Mouse (Mus musculus) hindbrain, postnatal 0 days (tissue): ENCODE data around the gene Prss35. TPM values are rescaled to one million over a fixed set of nuclear protein-coding genes. Genes with fewer than 3 reads are reported as not detected.
A peak's percentile ranks its signal among the peaks of the same experiment; 100 is the strongest.

Experiments
- ATAC-seq: fragments of 200-750 bp; cut with Nextera tagmentation; 2 replicates; pipeline ENCODE4 v1.8.0; 2017; ENCODE audit warnings: mild to moderate bottlenecking, moderate TSS enrichment, moderate library complexity
- DNase-seq: peaks from one replicate; pipeline ENCODE4 v3.0.0-alpha.2; 2015; ENCODE audit warnings: low spot score
- H3K27ac ChIP-seq: fragments of 300-500 bp; sonication (generic); 2 replicates; pipeline ENCODE4 v1.5.1; 2014; ENCODE audit warnings: mild to moderate bottlenecking
- H3K27me3 ChIP-seq: fragments of 300-500 bp; sonication (generic); 2 replicates; pipeline ENCODE4 v1.6.1; 2014; ENCODE audit warnings: low read length, mixed read lengths; ENCODE audit not compliant: insufficient read depth
- H3K36me3 ChIP-seq: fragments of 300-500 bp; sonication (generic); 2 replicates; pipeline ENCODE4 v1.6.1; 2014; ENCODE audit warnings: low read length, mixed read lengths; ENCODE audit not compliant: insufficient read depth
- H3K4me1 ChIP-seq: fragments of 300-500 bp; sonication (generic); 2 replicates; pipeline ENCODE4 v1.6.1; 2014; ENCODE audit warnings: antibody characterized with exemption, low read length, mixed read lengths; ENCODE audit not compliant: insufficient read depth
- H3K4me2 ChIP-seq: fragments of 300-500 bp; sonication (generic); 2 replicates; pipeline ENCODE4 v1.6.1; 2014; ENCODE audit warnings: low read depth, mild to moderate bottlenecking, low read length, moderate library complexity, mixed read lengths
- H3K4me3 ChIP-seq: fragments of 300-500 bp; sonication (generic); 2 replicates; pipeline ENCODE4 v1.5.1; 2014; ENCODE audit warnings: low read length
- H3K9ac ChIP-seq: fragments of 300-500 bp; sonication (generic); replicated peaks from 2 replicates; pipeline ENCODE4 v1.6.1; 2014; ENCODE audit warnings: mild to moderate bottlenecking, low read length, moderate library complexity, mixed read lengths
- H3K9me3 ChIP-seq: fragments of 300-500 bp; sonication (generic); 2 replicates; pipeline ENCODE4 v1.6.1; 2016; ENCODE audit warnings: low read length, mixed read lengths
- CTCF ChIP-seq: IDR thresholded peaks from 2 replicates; pipeline ENCODE4 v1.5.1; 2016; ENCODE audit warnings: antibody characterized with exemption, control low read depth, low read depth
- WGBS: fragments of 180-500 bp; shearing (Covaris S2); extraction: QIAGEN DNeasy Blood & Tissue Kit; methylation state at CpG from one replicate; pipeline ENCODE4 v1.1.7; 2014; 5-methylcytosine and 5-hydroxymethylcytosine counted together
- polyA plus RNA-seq: library from polyadenylated mRNA; unstranded; fragments of >200 nt; fragmentation: Nextera tagmentation; extraction: Ambion mirVana; gene quantifications from 2 replicates; pipeline ENCODE4 v1.2.1, GENCODE M21; 2015
- total RNA-seq: library from RNA; depleted of rRNA; stranded (reverse); fragments of >200 nt; gene quantifications from 2 replicates; pipeline ENCODE4 v1.2.3, GENCODE M21; 2014; rRNA removed

Prss35 gene
- total and polyA plus RNA-seq, 2 experiments from 2014 or later, result 5.0 to 9.6 TPM

- H3K4me1 ChIP-seq, result no peaks in the 10 kb centered on the region
- peaks cover 11% of the 10 kb centered on the region; the same call in 1 of the 2 replicates for H3K36me3 ChIP-seq
- no peaks in the 10 kb centered on the region for H3K9me3 ChIP-seq
- H3K4me3 ChIP-seq, result no peak overlapping the region
- H3K9ac ChIP-seq, result no peak overlapping the region
- DNase-seq, result no peak
- ATAC-seq, result no peak
- TF ChIP-seq CTCF, result no peak
- H3K4me2 ChIP-seq, result no peak overlapping the region
- 85% methylated on average over 7 of the region's 7 CpGs for WGBS
- H3K27ac ChIP-seq, result no peak overlapping the region
- no peaks in the 10 kb centered on the region for H3K27me3 ChIP-seq
Observed at GRCm38 (mm10) chr9:86791927-86792326, 48.5 kb downstream of the Prss35 start.

DNA sequence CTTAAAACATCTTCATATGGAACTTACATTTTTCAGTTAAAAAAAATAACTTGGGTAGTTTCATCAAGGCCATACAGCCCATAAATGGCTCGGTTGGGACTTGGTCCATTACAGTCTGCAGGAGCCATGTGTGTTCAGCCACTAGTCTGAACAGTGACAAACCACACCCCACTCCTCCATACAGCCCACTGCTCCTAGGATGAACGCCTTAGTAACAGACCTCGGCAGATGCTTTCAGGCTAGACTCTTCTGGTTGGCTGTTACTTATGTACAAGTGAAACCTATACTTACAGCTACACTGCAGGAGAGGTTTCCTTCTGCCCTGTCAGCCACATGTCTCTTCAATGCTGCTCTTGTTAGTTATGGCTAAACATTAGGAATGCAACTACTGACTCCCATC is 51.8 kb downstream of the Prss35 start:
- ATAC-seq (no peak), DNase-seq (no peak)
- 66% methylated on average over 3 of the region's 3 CpGs for WGBS
- Histone ChIP-seq H3K27me3 (no peaks in the 10 kb centered on the region), H3K9ac (no peak overlapping the region), H3K4me3 (no peak overlapping the region), H3K27ac (no peak overlapping the region), H3K4me2 (no peak overlapping the region), H3K4me1 (no peaks in the 10 kb centered on the region), H3K36me3 (peaks cover 14% of the 10 kb centered on the region; the same call in 1 of the 2 replicates), H3K9me3 (no peaks in the 10 kb centered on the region)
- TF ChIP-seq CTCF, result no peak

DNA sequence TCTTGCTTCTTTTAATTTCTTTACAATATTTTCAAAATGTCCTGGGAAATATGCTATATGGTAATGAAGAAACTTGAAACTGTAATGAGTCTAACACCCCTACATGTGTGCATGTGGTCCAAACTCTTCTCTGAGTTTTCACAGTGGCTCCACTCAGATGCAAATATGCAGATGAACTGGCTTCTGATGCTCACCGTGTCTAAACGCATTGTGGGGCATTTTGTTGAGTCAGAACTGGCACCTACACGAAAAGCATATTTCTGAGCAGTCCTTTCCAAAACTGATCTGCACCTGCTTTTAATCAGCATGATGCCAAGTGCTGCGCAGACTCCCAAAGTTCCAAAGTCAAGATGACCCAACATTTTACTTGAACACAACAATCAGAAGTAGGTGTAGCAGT is 54.1 kb downstream of the Prss35 start:
- no peaks in the 10 kb centered on the region for H3K9me3 ChIP-seq
- no peak overlapping the region for H3K4me2 ChIP-seq
- no peak overlapping the region for H3K4me3 ChIP-seq
- no peak for DNase-seq
- H3K4me1 ChIP-seq, result no peaks in the 10 kb centered on the region
- WGBS, result 60% methylated on average over 4 of the region's 4 CpGs
- no peak overlapping the region for H3K27ac ChIP-seq
- H3K9ac ChIP-seq, result no peak overlapping the region
- H3K27me3 ChIP-seq, result no peaks in the 10 kb centered on the region
- ATAC-seq, result no peak
- no peak for TF ChIP-seq CTCF
- H3K36me3 ChIP-seq, result peaks cover 7% of the 10 kb centered on the region; the same call in 1 of the 2 replicates

GRCm38 (mm10) chr9:86798129-86798528 is 54.7 kb downstream of the Prss35 start:
- Histone ChIP-seq H3K9ac (no peak overlapping the region), H3K4me3 (no peak overlapping the region), H3K27ac (no peak overlapping the region), H3K4me1 (no peaks in the 10 kb centered on the region), H3K9me3 (no peaks in the 10 kb centered on the region), H3K27me3 (no peaks in the 10 kb centered on the region), H3K36me3 (peaks cover 6% of the 10 kb centered on the region; the same call in 1 of the 2 replicates), H3K4me2 (no peak overlapping the region)
- DNase-seq (no peak), ATAC-seq (no peak)
- TF ChIP-seq CTCF, result no peak
- 77% methylated on average over 5 of the region's 5 CpGs for WGBS

GRCm38 (mm10) chr9:86798686-86799085 is 55.2 kb downstream of the Prss35 start:
- no peak for TF ChIP-seq CTCF
- Histone ChIP-seq H3K4me2 (no peak overlapping the region), H3K4me3 (no peak overlapping the region), H3K9ac (no peak overlapping the region), H3K27ac (no peak overlapping the region), H3K9me3 (no peaks in the 10 kb centered on the region), H3K36me3 (0 out of 2 replicates have a peak, but pooled peaks cover 3% of the 10 kb centered on the region), H3K27me3 (no peaks in the 10 kb centered on the region), H3K4me1 (no peaks in the 10 kb centered on the region)
- ATAC-seq (no peak), DNase-seq (no peak)
- whole genome bisulfite sequencing, result 48% methylated on average over 7 of the region's 7 CpGs

GRCm38 (mm10) chr9:86799099-86799498 is 55.6 kb downstream of the Prss35 start:
- TF ChIP-seq CTCF, result no peak
- DNase-seq, result no peak
- Histone ChIP-seq H3K4me3 (no peak overlapping the region), H3K27me3 (no peaks in the 10 kb centered on the region), H3K4me1 (no peaks in the 10 kb centered on the region), H3K36me3 (0 out of 2 replicates have a peak, but pooled peaks cover 3% of the 10 kb centered on the region), H3K27ac (no peak overlapping the region), H3K9me3 (no peaks in the 10 kb centered on the region), H3K9ac (no peak overlapping the region), H3K4me2 (no peak overlapping the region)
- ATAC-seq, result no peak
- WGBS, result 83% methylated on average over 7 of the region's 7 CpGs

DNA sequence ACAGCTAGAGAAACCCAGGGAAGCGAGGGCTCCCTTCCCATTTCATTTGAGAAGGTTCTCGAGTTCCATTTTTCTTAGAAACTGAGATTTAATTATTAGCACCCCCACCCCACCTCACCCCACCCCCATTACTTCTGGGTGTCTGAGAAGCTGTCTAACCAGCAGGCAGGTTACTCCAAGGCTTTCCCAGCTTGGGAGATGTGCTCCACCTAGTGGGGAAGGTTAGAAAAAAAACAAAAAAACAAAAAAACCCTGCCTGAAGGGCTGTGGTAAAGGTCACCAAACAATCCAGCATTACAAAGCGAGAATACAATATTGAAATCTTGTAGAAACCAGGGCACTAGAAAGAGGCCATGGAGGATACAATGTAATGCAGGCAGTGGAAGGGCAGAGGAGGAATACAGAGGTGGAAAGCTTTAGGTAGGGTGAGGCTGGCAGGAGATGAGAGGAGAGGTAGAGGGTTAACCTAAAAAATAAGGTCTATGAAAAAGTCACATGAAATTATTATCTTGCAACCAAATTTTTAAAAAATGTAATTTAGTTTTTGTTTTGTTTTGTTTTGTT is 57.2 kb downstream of the Prss35 start:
- peak; percentile 73 for ATAC-seq
- Histone ChIP-seq H3K4me3 (no peak overlapping the region), H3K27me3 (no peaks in the 10 kb centered on the region), H3K4me1 (no peaks in the 10 kb centered on the region), H3K36me3 (0 out of 2 replicates have a peak, but pooled peaks cover 3% of the 10 kb centered on the region), H3K9ac (no peak overlapping the region), H3K9me3 (no peaks in the 10 kb centered on the region), H3K4me2 (no peak overlapping the region), H3K27ac (no peak overlapping the region)
- peak; percentile 72 for DNase-seq
- TF ChIP-seq CTCF, result peak; percentile 64
- WGBS, result 29% methylated on average over 3 of the region's 3 CpGs

Other genes with a start within 250 kb of the Prss35 start
- 12.4 and 15.1 TPM in 2 replicates for gene Pgm3, start 171.8 kb upstream of the Prss35 start, total RNA-seq
- 28.9 and 30.0 TPM in 2 replicates for gene Pgm3, start 171.8 kb upstream of the Prss35 start, polyA plus RNA-seq
- 35.4 and 41.3 TPM in 2 replicates for gene Rwdd2a, start 171.7 kb upstream of the Prss35 start, total RNA-seq
- 79.2 and 82.4 TPM in 2 replicates for gene Rwdd2a, start 171.7 kb upstream of the Prss35 start, polyA plus RNA-seq
- gene Me1, start 47.7 kb upstream of the Prss35 start, total RNA-seq, result 37.2 and 37.5 TPM in 2 replicates
- gene Me1, start 47.7 kb upstream of the Prss35 start, polyA plus RNA-seq, result 75.0 and 76.5 TPM in 2 replicates
- gene Snap91, start 137.0 kb downstream of the Prss35 start, total RNA-seq, result 192 and 210 TPM in 2 replicates
- gene Snap91, start 137.0 kb downstream of the Prss35 start, polyA plus RNA-seq, result 131 and 151 TPM in 2 replicates